17 mouse cellular contexts compared by ENCODE assay signal in genomic region chr9:64814273-64814672, GRCm38 (mm10). TPM values are rescaled to one million over a fixed set of nuclear protein-coding genes. Genes with fewer than 3 reads are reported as not detected.
DNase-seq lines count a peak whose midpoint lies in the region; ATAC-seq and TF ChIP-seq lines count a peak whose summit lies in the region.
"Had no signal": no experiment of that assay in that cellular context is flagged by ENCODE, and none has a peak within 500 bp of the region (broad histone marks: within the 10 kb centered on the region; RNA-seq: fewer than 3 reads in every experiment).

No protein-coding gene starts in this region.

- H3K27ac ChIP-seq in intestine, postnatal 0 days (ENCODE audit: low read depth, low read length): no peak overlapping the region
- no peak overlapping the region for H3K27ac ChIP-seq in intestine, embryonic 15.5 days
- H3K27ac ChIP-seq in liver, postnatal 0 days (ENCODE audit: low read depth): peak overlapping the region; percentile 97
- H3K27ac ChIP-seq: embryonic facial prominence, embryonic 10.5 days; limb, embryonic 13.5 days had no signal

- no peak for ATAC-seq in intestine, postnatal 0 days
- no peak for ATAC-seq in intestine, embryonic 15.5 days
- ATAC-seq in megakaryocyte, adult 5-6 weeks (ENCODE audit: poor library complexity, severe bottlenecking): no peak
- peak; percentile 55 for ATAC-seq in liver, postnatal 0 days

- DNase-seq in brain, embryonic 14.5 days (ENCODE audit: low read depth): peak; percentile 18
- DNase-seq in liver, postnatal 0 days: peak; percentile 49
- no peak for DNase-seq in urinary bladder, adult 18-20 months (ENCODE audit: low spot score in 2 of 2)
- no peak for DNase-seq in heart, postnatal 25 days (ENCODE audit: low spot score)
- DNase-seq: cerebellum, postnatal 10 days; heart, postnatal 14 days; kidney, postnatal 14 days; layer of hippocampus, postnatal 36 days; right cerebral cortex, postnatal 4 days; thymus, postnatal 14 days had no signal

- no peak for TF ChIP-seq POLR2A in brain, embryonic 14.5 days (IDR thresholded peaks at IDR 0.05; ENCODE audit: borderline replicate concordance, extremely low read depth, insufficient read depth, insufficient read length, poor library complexity, severe bottlenecking)

- H3K9ac ChIP-seq in intestine, postnatal 0 days (ENCODE audit: low read depth, low read length): no peak overlapping the region
- no peak overlapping the region for H3K9ac ChIP-seq in intestine, embryonic 15.5 days
- H3K9ac ChIP-seq in liver, postnatal 0 days (replicated peaks): no peak overlapping the region
- H3K9ac ChIP-seq: limb, embryonic 13.5 days had no signal

- 0 out of 2 replicates have a peak, but pooled peaks have one; percentile 23 for TF ChIP-seq EP300 in liver, postnatal 0 days (IDR thresholded peaks at IDR 0.05; ENCODE audit: low read depth)

- WGBS in intestine, postnatal 0 days: 73% methylated on average over 6 of the region's 6 CpGs
- 82% methylated on average over 6 of the region's 6 CpGs for WGBS in intestine, embryonic 15.5 days
- WGBS in liver, postnatal 0 days (ENCODE audit: insufficient replicate concordance): 54% methylated on average over 6 of the region's 6 CpGs

- 0 out of 2 replicates have a peak, but pooled peaks cover 2% of the 10 kb centered on the region for H3K4me1 ChIP-seq in intestine, postnatal 0 days (replicated peaks; ENCODE audit: control insufficient read depth, insufficient read depth, low read length)
- no peaks in the 10 kb centered on the region for H3K4me1 ChIP-seq in intestine, embryonic 15.5 days (replicated peaks)
- peaks cover 53% of the 10 kb centered on the region for H3K4me1 ChIP-seq in megakaryocyte, embryonic 14.5 days
- H3K4me1 ChIP-seq in liver, postnatal 0 days (ENCODE audit: insufficient read depth): peaks cover 27% of the 10 kb centered on the region

- no peak overlapping the region for H3K4me3 ChIP-seq in intestine, postnatal 0 days (ENCODE audit: low read depth, low read length)
- H3K4me3 ChIP-seq in intestine, embryonic 15.5 days (replicated peaks): no peak overlapping the region
- peak overlapping the region; percentile 72 for H3K4me3 ChIP-seq in megakaryocyte, embryonic 14.5 days (replicated peaks)
- H3K4me3 ChIP-seq in liver, postnatal 0 days (ENCODE audit: low read depth, low read length): peak overlapping the region; percentile 24
- H3K4me3 ChIP-seq: embryonic facial prominence, embryonic 10.5 days; limb, embryonic 13.5 days; myocyte had no signal

- H3K9me3 ChIP-seq in intestine, postnatal 0 days (ENCODE audit: control insufficient read depth): no peaks in the 10 kb centered on the region
- H3K9me3 ChIP-seq in intestine, embryonic 15.5 days: no peaks in the 10 kb centered on the region
- no peaks in the 10 kb centered on the region for H3K9me3 ChIP-seq in megakaryocyte, embryonic 14.5 days
- H3K9me3 ChIP-seq in liver, postnatal 0 days (ENCODE audit: low read length): no peaks in the 10 kb centered on the region
- H3K9me3 ChIP-seq: embryonic facial prominence, embryonic 10.5 days; limb, embryonic 13.5 days had no signal

- H3K36me3 ChIP-seq in intestine, postnatal 0 days (ENCODE audit: control insufficient read depth, insufficient read depth): no peaks in the 10 kb centered on the region
- no peaks in the 10 kb centered on the region for H3K36me3 ChIP-seq in intestine, embryonic 15.5 days
- peaks cover 31% of the 10 kb centered on the region for H3K36me3 ChIP-seq in megakaryocyte, embryonic 14.5 days (replicated peaks; ENCODE audit: low read length)
- H3K36me3 ChIP-seq in liver, postnatal 0 days (replicated peaks; ENCODE audit: insufficient read depth, low read length): no peaks in the 10 kb centered on the region; the same call in 1 of the 2 replicates
- H3K36me3 ChIP-seq: embryonic facial prominence, embryonic 10.5 days; limb, embryonic 13.5 days had no signal

- intact Hi-C loops in heart, postnatal 25 days (cut with DNase I): loop anchor here (5.0 kb wide), 2 partner anchors 37 to 77 kb away; partner anchors contain the start of gene Rab11a

- no peak overlapping the region; the same call in 1 of the 2 replicates for H3K4me2 ChIP-seq in intestine, postnatal 0 days (replicated peaks; ENCODE audit: low read depth)
- H3K4me2 ChIP-seq in intestine, embryonic 15.5 days (replicated peaks): no peak overlapping the region
- peak overlapping the region; percentile 26 for H3K4me2 ChIP-seq in liver, postnatal 0 days (ENCODE audit: low read depth, low read length)
- H3K4me2 ChIP-seq: limb, embryonic 13.5 days had no signal

- H3K27me3 ChIP-seq in intestine, postnatal 0 days (replicated peaks; ENCODE audit: control insufficient read depth, insufficient read depth, low read length): no peaks in the 10 kb centered on the region
- no peaks in the 10 kb centered on the region for H3K27me3 ChIP-seq in intestine, embryonic 15.5 days (replicated peaks)
- no peaks in the 10 kb centered on the region for H3K27me3 ChIP-seq in megakaryocyte, embryonic 14.5 days (replicated peaks)
- no peaks in the 10 kb centered on the region for H3K27me3 ChIP-seq in liver, postnatal 0 days (ENCODE audit: insufficient read depth, low read length)
- H3K27me3 ChIP-seq: limb, embryonic 13.5 days had no signal

- peak; percentile 65 for TF ChIP-seq CTCF in intestine, postnatal 0 days (IDR thresholded peaks at IDR 0.05; ENCODE audit: low read depth)
- no peak for TF ChIP-seq CTCF in brain, embryonic 14.5 days (IDR thresholded peaks at IDR 0.05; ENCODE audit: borderline replicate concordance, extremely low read depth, insufficient read depth, insufficient read length)
- TF ChIP-seq CTCF in liver, postnatal 0 days (IDR thresholded peaks at IDR 0.05; ENCODE audit: low read depth): peak; percentile 75

RNA-seq across cellular contexts. Expression of gene Dennd4a, which starts 3.1 kb away (rescaled TPM):
- polyA plus RNA-seq in intestine, postnatal 0 days (2015; fragmentation: Nextera tagmentation; extraction: Ambion mirVana): 2.8 and 3.1 TPM in 2 replicates
- polyA plus RNA-seq in intestine, embryonic 15.5 days (2015; fragmentation: Nextera tagmentation; extraction: Ambion mirVana): 4.4 and 6.3 TPM in 2 replicates
- 2.2 and 3.2 TPM in 2 replicates for polyA plus RNA-seq in megakaryocyte, embryonic 14.5 days (2012; ENCODE audit: insufficient read depth, low replicate concordance)
- total RNA-seq in megakaryocyte, adult 5-6 weeks (2015): 48.2 and 50.2 TPM in 2 replicates
- total RNA-seq in megakaryocyte, adult 5-6 weeks (2017): 33.3 and 47.0 TPM in 2 replicates
- polyA plus RNA-seq in brain, embryonic 14.5 days (2012; rRNA removed): 12.1 and 14.3 TPM in 2 replicates
- polyA plus RNA-seq in liver, postnatal 0 days (2015; fragmentation: Nextera tagmentation; extraction: Ambion mirVana): 13.7 TPM in 2 replicates
- total RNA-seq in heart, postnatal 25 days (2021): 1 to 10 TPM; 6.9 to 7.9 TPM

Comparison
In these comparisons a context has a peak if more than half of its experiments do, and no peak if none do; other contexts are left out.
1. H3K4me3 ChIP-seq: peak in megakaryocyte, embryonic 14.5 days (single experiment) and liver, postnatal 0 days (single experiment); none in intestine, postnatal 0 days (single experiment) and intestine, embryonic 15.5 days (single experiment).
2. DNase-seq: peak in brain, embryonic 14.5 days (single experiment) and liver, postnatal 0 days (single experiment); none in urinary bladder, adult 18-20 months (0 of 2) and heart, postnatal 25 days (single experiment).